Mouse (Mus musculus): Measurements from ENCODE around the gene Rala.

The Rala gene

DNA sequence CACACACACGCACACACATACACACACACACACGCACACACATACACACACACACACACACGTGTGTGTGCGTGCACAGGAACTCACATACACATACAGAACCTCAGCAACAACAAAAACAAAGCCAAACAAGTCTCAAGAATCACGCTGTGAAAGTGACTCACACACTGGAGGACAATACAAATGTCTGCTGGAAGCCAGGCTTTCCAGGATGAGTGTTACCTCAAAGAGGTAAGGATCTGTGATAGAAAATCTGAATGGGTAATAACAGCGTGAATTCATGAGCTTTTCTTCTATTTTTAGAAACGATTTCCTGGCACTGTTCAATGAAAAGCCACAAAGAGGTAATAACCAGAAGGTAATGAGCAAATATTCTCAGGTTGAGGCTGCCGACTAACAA, 59.8 kb downstream of the Rala start:
- no peak for DNase-seq (ENCODE audit: low read depth)

DNA sequence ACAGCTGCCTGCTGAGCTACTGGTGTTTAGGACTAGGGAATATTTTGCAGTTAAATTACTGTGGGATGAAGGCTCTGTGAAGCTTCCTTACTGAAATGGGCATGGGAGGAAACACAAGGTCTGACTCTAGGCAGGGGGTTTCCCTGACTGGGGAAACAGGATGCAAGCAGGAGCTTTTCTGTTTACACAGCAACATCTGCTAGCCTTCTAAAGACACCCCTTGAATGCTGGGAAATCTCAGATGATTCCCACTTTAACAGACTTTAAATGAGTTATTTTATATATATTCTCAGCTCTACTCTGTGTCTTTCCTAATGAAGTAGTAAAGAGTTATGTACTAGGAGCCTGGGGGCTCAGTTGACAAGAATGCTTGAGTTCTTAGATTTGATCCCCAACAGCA, 65.0 kb downstream of the Rala start:
- no peak for DNase-seq (ENCODE audit: low read depth)

DNA sequence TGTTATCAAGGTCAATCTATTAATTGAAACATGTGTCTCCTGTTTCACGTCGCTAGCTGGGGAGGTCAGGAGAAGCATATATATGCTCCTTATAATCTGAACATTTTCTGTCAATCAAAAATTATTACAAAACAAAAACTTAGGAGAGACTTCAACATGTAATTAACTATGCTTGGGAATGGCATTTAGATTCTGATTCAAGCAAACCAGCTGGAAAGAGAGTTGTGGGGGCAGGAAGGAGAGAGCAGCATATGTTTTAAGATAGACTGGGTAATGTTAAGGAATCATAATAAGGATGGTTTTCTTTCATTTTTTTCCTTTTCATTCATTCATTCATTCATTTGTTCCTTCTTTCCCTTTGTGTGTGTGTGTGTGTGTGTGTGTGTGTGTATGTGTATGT, 77.3 kb downstream of the Rala start:
- DNase-seq (ENCODE audit: low read depth), result no peak

DNA sequence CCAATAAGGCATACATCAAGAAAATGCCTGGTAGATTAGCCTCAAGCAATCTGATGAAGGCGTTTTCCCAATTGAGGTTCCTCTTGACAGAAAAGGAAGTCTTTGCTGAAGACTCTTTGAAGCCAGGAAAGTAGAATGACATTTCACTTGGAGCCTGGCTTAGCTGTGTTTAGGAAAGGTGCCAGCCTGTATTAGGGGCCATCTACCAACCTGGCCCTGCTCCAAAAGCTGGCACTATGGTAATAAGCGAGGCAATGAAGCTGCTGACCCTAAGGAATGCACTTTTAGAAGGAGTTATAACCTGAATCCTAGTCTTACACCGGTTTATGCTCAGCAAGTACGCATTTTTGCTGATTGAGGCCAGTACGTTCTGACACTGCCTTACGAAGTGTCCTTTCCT, 83.5 kb downstream of the Rala start:
- DNase-seq (ENCODE audit: low read depth), result no peak

DNA sequence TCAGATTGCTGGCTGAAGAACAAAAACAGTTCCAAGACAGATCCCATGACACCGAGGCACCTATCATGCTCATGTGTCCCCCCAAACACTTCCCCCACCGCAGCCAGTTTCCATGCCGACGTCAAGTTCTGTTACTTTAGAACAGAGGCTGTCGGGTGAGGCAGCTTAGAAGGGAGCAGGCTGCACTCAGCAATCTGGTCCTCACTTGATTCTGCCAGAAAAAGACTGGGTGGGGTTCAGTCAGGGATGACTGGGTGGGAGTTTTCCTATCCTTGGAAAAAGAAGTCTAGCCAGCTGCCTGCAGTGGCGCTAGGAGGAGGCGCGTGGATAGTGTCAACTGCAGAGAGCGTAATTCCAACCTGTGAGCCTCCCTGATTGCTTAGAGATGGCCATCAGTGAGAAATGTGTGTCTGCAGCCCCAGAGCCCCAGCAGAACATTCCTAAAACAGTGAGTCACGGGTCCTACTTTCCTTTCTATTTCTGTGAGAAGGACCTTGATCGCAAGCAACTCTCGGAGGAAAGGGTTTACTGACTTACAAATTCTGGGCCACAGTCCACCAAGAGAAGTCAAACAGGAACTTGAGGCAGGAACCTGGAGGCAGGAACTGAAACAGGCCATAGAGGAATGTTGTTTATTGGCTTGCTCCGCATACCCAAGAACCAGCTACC, 84.5 kb downstream of the Rala start:
- DNase-seq (ENCODE audit: low read depth), result no peak

DNA sequence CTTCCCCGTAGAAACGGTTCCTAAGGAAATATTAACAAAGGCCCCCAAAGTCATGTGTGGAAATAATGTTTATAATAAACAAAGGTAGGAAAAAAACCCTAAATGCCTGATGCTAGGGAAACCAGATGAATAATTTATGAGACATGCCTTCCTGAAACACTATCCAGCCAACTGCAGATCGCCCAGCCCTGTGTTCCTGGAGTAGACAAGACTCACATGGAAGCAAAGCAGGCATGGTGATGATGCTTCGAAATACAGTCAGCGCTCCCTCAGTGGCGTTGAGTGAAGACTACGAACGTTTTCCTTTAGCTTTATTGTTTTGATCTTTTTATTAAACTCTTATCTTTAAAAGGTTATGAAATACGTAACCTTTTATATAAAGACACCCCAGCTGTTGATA, 87.0 kb downstream of the Rala start:
- DNase-seq (ENCODE audit: low read depth), result no peak

DNA sequence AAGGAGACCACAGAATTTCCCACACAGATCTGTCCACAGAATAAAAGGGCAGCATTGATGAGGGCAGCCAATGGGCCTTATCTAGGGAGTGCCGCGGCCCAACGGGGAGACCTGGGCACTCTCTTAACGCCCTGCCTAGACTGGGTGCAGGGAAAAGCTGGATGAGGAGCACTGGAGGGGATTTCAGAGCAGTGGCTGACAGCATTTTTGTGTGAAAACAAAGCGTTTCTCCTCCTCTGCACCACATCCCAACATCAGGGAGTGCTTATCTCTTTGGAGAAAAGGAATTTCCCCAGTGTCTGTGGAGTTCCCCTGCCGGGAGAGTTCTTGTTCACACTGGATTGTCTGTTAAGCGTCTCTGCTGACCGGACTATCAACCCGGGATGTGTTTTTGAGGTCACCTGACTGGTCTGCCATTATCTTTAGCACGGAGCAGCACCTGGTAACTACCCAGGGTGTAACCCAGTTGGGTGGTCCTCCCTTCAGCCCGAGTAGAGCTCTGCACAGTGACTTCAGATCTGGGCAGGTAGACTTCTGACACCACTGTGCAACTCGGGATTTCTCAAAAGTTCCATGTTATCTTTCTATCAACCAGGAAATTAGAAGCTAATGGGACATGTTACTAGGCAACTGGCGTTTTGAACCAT, 88.4 kb downstream of the Rala start:
- no peak for DNase-seq (ENCODE audit: low read depth)

DNA sequence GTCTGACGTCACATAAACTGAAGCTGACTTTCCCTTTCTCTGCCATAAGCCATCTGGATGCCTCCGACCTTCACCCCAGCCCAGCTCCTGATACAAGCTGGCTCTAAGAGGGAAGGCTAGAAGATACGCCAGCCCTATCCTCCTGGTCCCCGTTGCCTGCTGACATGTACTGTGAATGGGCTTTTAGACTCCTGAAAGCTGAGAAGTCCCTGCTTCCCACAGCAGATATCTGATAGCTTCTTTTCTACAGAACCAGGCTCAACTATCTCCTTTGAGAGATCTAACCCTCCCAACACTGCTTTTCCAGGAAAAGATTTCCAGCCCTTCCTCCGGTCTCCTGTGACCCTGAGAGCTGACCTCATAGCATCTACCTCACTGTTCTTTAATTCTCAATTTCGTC, 89.3 kb downstream of the Rala start:
- no peak for DNase-seq (ENCODE audit: low read depth)

DNA sequence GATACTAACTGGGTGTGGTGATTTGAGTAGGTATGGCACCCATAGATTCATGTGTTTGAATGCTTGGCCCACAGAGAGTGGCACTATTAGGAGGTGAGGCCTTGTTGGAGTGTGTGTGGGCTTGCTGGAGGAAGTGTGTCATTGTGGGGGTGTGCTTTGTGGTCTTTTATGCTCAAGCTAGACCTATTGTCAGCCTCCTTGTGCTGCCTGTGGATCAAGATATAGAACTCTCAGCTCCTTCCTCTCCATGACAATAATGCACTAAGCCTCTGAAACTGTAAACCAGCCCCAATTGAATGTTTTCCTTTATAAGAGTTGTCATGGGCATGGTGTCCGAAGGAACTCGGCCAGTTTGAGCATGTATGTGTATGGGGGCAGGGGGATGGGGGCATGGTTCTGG, 100.7 kb downstream of the Rala start:
- no peak for DNase-seq (ENCODE audit: low read depth)

DNA sequence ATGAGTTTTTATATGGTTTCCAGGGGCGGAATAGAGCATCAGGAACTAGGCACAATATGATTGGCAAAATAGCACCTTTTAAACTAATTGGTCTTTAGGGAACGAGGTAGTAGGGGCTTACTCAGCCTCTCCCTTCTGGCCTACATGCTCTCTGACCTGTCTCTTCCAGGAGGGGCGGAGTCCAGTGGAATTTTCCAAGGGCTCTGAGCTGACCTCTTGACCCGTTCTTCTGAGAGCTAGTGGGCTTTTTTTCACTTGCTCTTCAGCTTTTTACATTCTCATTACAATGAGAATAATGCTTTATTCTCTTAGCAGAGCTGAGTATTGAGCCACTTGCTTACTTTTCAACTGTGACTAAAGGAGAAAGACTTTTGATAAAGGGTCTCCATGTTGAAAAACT, 101.3 kb downstream of the Rala start:
- DNase-seq (ENCODE audit: low read depth), result no peak

DNA sequence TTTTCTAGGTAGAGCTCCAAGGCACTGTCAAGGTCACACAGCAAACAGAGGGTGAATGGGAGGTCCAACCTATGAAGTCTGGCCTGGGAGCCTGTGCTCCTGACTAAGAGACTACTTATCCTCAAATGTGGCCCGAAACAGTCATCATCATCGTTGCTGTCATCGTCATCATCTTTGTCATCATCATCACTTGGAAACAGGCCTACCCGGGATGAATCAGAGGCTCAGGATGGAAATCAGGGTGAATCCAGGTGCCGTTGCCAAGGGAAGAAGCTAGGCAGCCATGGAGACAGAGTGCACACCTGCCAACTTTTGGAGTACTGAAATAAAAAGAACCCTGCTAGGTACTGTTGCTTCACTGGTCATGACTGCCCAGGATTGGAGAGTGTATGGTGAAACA, 104.9 kb downstream of the Rala start:
- DNase-seq (ENCODE audit: low read depth), result no peak

DNA sequence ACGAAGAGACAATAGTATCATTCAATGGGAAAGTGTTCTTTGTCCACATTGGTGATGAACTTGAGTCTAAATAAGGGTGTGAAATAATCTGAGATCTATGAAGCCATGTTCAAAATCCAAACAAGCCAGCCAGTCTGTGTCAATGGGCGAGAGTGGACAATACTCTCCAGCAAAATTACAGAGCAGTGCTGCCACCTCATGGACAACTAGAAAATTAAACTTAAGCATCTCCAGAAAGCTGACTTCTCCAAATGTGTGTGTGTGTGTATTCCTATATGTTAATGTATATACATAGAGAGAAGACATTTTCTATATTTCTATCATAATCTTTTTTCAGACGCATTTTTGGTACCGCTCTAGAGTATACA, 105.6 kb downstream of the Rala start:
- DNase-seq (ENCODE audit: low read depth), result peak; percentile 12

DNA sequence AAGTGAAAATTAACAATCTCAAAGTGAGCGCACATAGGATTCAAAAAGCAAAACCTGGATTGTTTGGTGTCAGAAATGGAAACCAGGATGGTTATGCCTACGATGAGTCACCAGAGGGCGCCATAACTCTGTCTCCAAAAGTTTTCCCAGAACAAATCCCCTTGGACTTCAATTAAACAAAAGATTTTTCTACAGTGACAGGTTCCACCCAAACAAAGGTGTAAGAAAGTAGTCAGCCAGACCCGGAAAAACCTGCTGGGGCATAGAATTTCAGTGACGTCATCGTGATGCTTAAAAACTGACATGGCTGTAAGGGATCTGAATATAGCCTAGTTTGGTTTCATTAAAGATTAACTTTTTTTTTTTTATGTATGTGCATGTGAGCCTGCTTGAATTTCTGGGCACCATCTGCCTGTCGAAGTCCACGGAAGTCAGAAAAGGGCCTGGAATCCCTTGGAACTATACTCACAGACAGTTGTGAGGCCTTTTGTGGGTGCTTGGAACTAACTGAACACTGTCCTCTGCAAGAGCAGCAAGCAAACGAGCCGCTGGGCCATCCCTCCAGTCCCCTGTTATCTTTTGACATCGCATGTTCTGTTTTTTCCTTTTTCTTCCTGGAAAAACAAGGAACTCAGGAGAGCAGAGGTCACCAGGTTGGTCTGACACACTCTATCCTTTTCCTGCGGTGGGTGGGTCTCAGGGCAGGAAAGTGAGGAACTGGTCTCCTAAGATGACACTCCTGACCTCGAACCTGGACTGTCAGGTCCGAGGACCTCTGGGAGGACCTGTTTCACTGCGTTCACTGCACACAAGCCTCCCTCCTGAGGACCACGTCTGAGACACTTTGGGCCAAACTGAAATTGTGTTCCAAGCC, 106.2 kb downstream of the Rala start:
- peak; percentile 9 for DNase-seq (ENCODE audit: low read depth)

DNA sequence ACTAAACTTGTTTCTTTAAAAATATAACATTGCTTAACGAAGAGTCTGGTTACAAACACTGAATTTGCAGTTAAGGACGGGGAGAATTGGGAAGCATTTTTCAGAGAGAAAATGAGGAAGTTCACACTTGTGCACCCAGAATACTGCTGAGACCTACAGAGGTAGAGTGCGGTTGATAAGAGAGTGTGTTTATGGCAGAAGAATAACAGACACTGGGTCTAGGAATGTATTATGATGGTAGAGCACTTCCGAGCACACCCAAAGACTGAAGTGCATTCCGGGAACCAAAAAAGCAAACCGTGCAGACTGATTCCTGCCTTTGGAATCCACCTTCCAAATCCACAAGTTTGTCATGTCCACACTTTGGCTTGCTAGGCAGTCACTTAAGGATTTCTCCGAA, 107.2 kb downstream of the Rala start:
- DNase-seq (ENCODE audit: low read depth), result no peak

DNA sequence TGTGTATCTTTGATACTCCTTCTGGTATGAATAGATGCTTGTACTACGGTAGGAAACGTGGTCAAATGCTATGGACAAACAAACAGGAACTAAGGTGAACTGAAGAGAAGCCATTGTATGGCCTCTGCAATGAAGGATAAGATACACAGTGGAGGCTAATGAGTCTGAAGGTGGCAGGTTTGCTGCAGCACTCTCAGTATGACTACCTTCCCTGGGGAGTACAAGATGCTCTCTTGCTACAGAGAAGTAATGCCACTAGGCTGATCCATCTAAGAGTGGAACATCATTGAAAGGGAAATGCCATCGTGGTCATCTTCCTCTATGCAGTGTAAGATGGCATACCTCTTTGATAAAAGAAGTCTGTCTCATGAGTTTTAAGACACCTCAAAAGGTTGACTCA, 111.1 kb downstream of the Rala start:
- no peak for DNase-seq (ENCODE audit: low read depth)

All from fibroblast of lung, adult 2 months (primary cell).